Mouse (Mus musculus): ENCODE measurements around the gene Eif5.

The Eif5 gene

GRCm38 (mm10) chr12:111563076-111563629, 25.3 kb downstream of the Eif5 start:
- DNase-seq (ENCODE audit: inconsistent ontology term) = no peak

- DNase-seq (ENCODE audit: inconsistent ontology term) = no peak
Measured at GRCm38 (mm10) chr12:111565363-111565762, 27.5 kb downstream of the Eif5 start.

- peak; percentile 94 for DNase-seq (ENCODE audit: inconsistent ontology term)
Measured at GRCm38 (mm10) chr12:111568836-111569235, 31.0 kb downstream of the Eif5 start.

- DNase-seq (ENCODE audit: inconsistent ontology term) = no peak
Measured at GRCm38 (mm10) chr12:111572406-111572805, 34.6 kb downstream of the Eif5 start.

GRCm38 (mm10) chr12:111573315-111573714, 35.5 kb downstream of the Eif5 start:
- no peak for DNase-seq (ENCODE audit: inconsistent ontology term)

- DNase-seq (ENCODE audit: inconsistent ontology term) = peak; percentile 97
Measured at GRCm38 (mm10) chr12:111574074-111574886, 36.5 kb downstream of the Eif5 start, which contains the start of gene Mark3. Gene Mark3 (plus strand): TSS chr12:111574523.

- peak; percentile 74 for DNase-seq (ENCODE audit: inconsistent ontology term)
Measured at GRCm38 (mm10) chr12:111574887-111575838, 37.3 kb downstream of the Eif5 start.

GRCm38 (mm10) chr12:111583058-111583457, 45.2 kb downstream of the Eif5 start:
- no peak for DNase-seq (ENCODE audit: inconsistent ontology term)

GRCm38 (mm10) chr12:111584401-111584800, 46.6 kb downstream of the Eif5 start:
- no peak for DNase-seq (ENCODE audit: inconsistent ontology term)

- no peak for DNase-seq (ENCODE audit: inconsistent ontology term)
Measured at GRCm38 (mm10) chr12:111587252-111587651, 49.4 kb downstream of the Eif5 start.

GRCm38 (mm10) chr12:111592407-111593021, 54.7 kb downstream of the Eif5 start:
- DNase-seq (ENCODE audit: inconsistent ontology term) = no peak

GRCm38 (mm10) chr12:111593775-111594174, 56.0 kb downstream of the Eif5 start:
- DNase-seq (ENCODE audit: inconsistent ontology term) = no peak

Measured in Muller cell, postnatal 12 days (primary cell).